Mouse (Mus musculus) cortical plate, adult 2 months (tissue): ENCODE results near the gene Ddx19b. TPM values are rescaled to one million over a fixed set of nuclear protein-coding genes. Genes with fewer than 3 reads are reported as not detected.
A peak's percentile ranks its signal among the peaks of the same experiment; 100 is the strongest.
"Not testable (repeated sequence)": the region's sequence is repeated elsewhere in the genome, so short reads cannot be mapped to it uniquely, and the experiment has no call there.

ENCODE experiments used
- H3K27ac ChIP-seq: fragments of 200-500 bp; 2 replicates; pipeline ENCODE4 v1.5.1; 2012; ENCODE audit warnings: low read length, control low read depth, inconsistent platforms; ENCODE audit not compliant: insufficient read depth
- H3K4me1 ChIP-seq: fragments of 200-500 bp; 2 replicates; pipeline ENCODE4 v1.6.1; 2011; ENCODE audit warnings: low read length; ENCODE audit not compliant: control insufficient read depth, insufficient read depth
- H3K4me3 ChIP-seq: fragments of 200-500 bp; 2 replicates; pipeline ENCODE4 v1.5.1; 2011; ENCODE audit warnings: mild to moderate bottlenecking, low read length, control low read depth; ENCODE audit not compliant: insufficient read depth
- CTCF ChIP-seq: fragments of 200-500 bp; IDR thresholded peaks from 2 replicates; pipeline ENCODE4 v1.5.1; 2011; ENCODE audit warnings: mild to moderate bottlenecking, control low read depth, low read length; ENCODE audit not compliant: insufficient read depth; ENCODE audit errors: extremely low read depth
- POLR2A ChIP-seq: fragments of 200-500 bp; IDR thresholded peaks from 2 replicates; pipeline ENCODE4 v1.6.1; 2011; ENCODE audit warnings: mild to moderate bottlenecking, low read length, control low read depth; ENCODE audit not compliant: insufficient read depth; ENCODE audit errors: extremely low read depth
- polyA plus RNA-seq: library from polyadenylated mRNA; depleted of rRNA; stranded (reverse); fragments of >200 nt; gene quantifications from 2 replicates; pipeline ENCODE4 v1.2.3, GENCODE M21; 2012

Ddx19b gene
- polyA plus RNA-seq, 1 experiment, result 13.0 TPM

GRCm38 (mm10) chr8:111042546-111042945, 11.0 kb upstream of the Ddx19b start:
- no peak overlapping the region for H3K27ac ChIP-seq
- H3K4me1 ChIP-seq, result no peaks in the 10 kb centered on the region
- no peak for TF ChIP-seq CTCF
- no peak for TF ChIP-seq POLR2A
- no peak overlapping the region for H3K4me3 ChIP-seq

GRCm38 (mm10) chr8:111036591-111036990, 5.0 kb upstream of the Ddx19b start:
- H3K27ac ChIP-seq, result no peak overlapping the region
- no peak overlapping the region for H3K4me3 ChIP-seq
- peaks cover 4% of the 10 kb centered on the region; the same call in 1 of the 2 replicates for H3K4me1 ChIP-seq

GRCm38 (mm10) chr8:111034276-111034675, 2.7 kb upstream of the Ddx19b start:
- Histone ChIP-seq H3K27ac (peak overlapping the region; percentile 30; the same call in 1 of the 2 replicates), H3K4me1 (peaks cover 4% of the 10 kb centered on the region; the same call in 1 of the 2 replicates), H3K4me3 (peak overlapping the region; percentile 63)
- TF ChIP-seq CTCF (no peak), POLR2A (no peak)

More at GRCm38 (mm10) chr8:111036591-111036990, 5.0 kb upstream of the Ddx19b start:
- TF ChIP-seq POLR2A (no peak), CTCF (no peak)

- H3K27ac ChIP-seq, result peak overlapping the region; percentile 30
- peak overlapping the region; percentile 63 for H3K4me3 ChIP-seq
- H3K4me1 ChIP-seq, result peaks cover 4% of the 10 kb centered on the region; the same call in 1 of the 2 replicates
- peak; percentile 85 for TF ChIP-seq POLR2A
- no peak for TF ChIP-seq CTCF
These were observed 2.1 kb upstream of the Ddx19b start for GRCm38 (mm10) chr8:111033482-111034215.

- peak within 1 kb of the TSS; percentile 63 for H3K4me3 ChIP-seq
- TF ChIP-seq POLR2A (no peak), CTCF (no peak)
- H3K4me1 ChIP-seq, result peaks cover 4% of the 10 kb centered on the region; the same call in 1 of the 2 replicates
- peak within 1 kb of the TSS; percentile 30 for H3K27ac ChIP-seq
These were observed 1.4 kb upstream of the Ddx19b start, which contains the start of gene Aars for GRCm38 (mm10) chr8:111032916-111033315. TSS of gene Aars (plus strand) at chr8:111033144.

- no peak for TF ChIP-seq POLR2A
- TF ChIP-seq CTCF, result no peak
- no peak overlapping the region for H3K27ac ChIP-seq
- no peak overlapping the region for H3K4me3 ChIP-seq
- H3K4me1 ChIP-seq, result no peaks in the 10 kb centered on the region; the same call in 1 of the 2 replicates
These were observed 1.5 kb downstream of the Ddx19b start for GRCm38 (mm10) chr8:111030045-111030444.

GRCm38 (mm10) chr8:111029589-111029988, 2.0 kb downstream of the Ddx19b start:
- TF ChIP-seq POLR2A (no peak), CTCF (no peak)
- Histone ChIP-seq H3K4me3 (no peak overlapping the region), H3K4me1 (no peaks in the 10 kb centered on the region), H3K27ac (no peak overlapping the region)

- H3K4me1 ChIP-seq, result no peaks in the 10 kb centered on the region
- TF ChIP-seq POLR2A, result peak; percentile 91
- TF ChIP-seq CTCF, result no peak
- H3K4me3 ChIP-seq, result peak overlapping the region; percentile 89
- H3K27ac ChIP-seq, result no peak overlapping the region
These were observed 4.1 kb downstream of the Ddx19b start for GRCm38 (mm10) chr8:111027391-111027937.

- H3K4me3 ChIP-seq, H3K27ac ChIP-seq, H3K4me1 ChIP-seq: not testable (repeated sequence)
These were observed 4.9 kb downstream of the Ddx19b start for GRCm38 (mm10) chr8:111026609-111027008.

- not testable (repeated sequence) for H3K4me3 ChIP-seq, H3K4me1 ChIP-seq, H3K27ac ChIP-seq
These were observed 21.1 kb downstream of the Ddx19b start for GRCm38 (mm10) chr8:111010230-111010991.
